Comparison of ENCODE assay signal across 8 mouse cellular contexts in genomic region chr13:110492296-110493001, GRCm38 (mm10).
DNase-seq lines count a peak whose midpoint lies in the region; ATAC-seq and TF ChIP-seq lines count a peak whose summit lies in the region.

No protein-coding gene starts in this region.

- WGBS in embryonic facial prominence, embryonic 10.5 days = 56% methylated on average over 9 of the region's 9 CpGs
- 22% methylated on average over 9 of the region's 9 CpGs for WGBS in hindbrain, postnatal 0 days

- TF ChIP-seq CTCF in layer of hippocampus, adult 2 months (conservative IDR thresholded peaks at IDR 0.05) = no peak
- TF ChIP-seq CTCF in hindbrain, postnatal 0 days (IDR thresholded peaks at IDR 0.05; ENCODE audit: low read depth) = no peak

- H3K4me2 ChIP-seq in hindbrain, postnatal 0 days (ENCODE audit: low read depth, low read length) = peak overlapping the region; percentile 44

- H3K4me3 ChIP-seq in layer of hippocampus, adult 2 months = peak overlapping the region; percentile 10; the same call in 1 of the 2 replicates
- no peak overlapping the region for H3K4me3 ChIP-seq in embryonic facial prominence, embryonic 10.5 days
- 0 out of 2 replicates have a peak overlapping the region, but pooled peaks have one; percentile 1 for H3K4me3 ChIP-seq in hindbrain, postnatal 0 days (ENCODE audit: low read length)

- DNase-seq in layer of hippocampus, adult 2 months (ENCODE audit: low spot score in 2 of 2) = no peak
- no peak for DNase-seq in layer of hippocampus, adult 11-12 months (ENCODE audit: low spot score)
- DNase-seq in embryonic facial prominence, embryonic 10.5 days (ENCODE audit: low spot score) = peak; percentile 62
- peak; percentile 84 for DNase-seq in hindbrain, postnatal 0 days (ENCODE audit: low spot score)
- peak; percentile 11 for DNase-seq in right cerebral cortex, postnatal 25 days
- DNase-seq in testis, postnatal 14 days (ENCODE audit: low spot score) = no peak
- no peak for DNase-seq in gastrocnemius, postnatal 4 days (ENCODE audit: low spot score in 2 of 2)

- peak; percentile 94 for ATAC-seq in hindbrain, postnatal 0 days
- ATAC-seq in erythroblast, adult 5-6 weeks (replicated peaks; ENCODE audit: low FRiP score, poor library complexity, severe bottlenecking) = no peak

- no peak overlapping the region for H3K9ac ChIP-seq in hindbrain, postnatal 0 days (replicated peaks; ENCODE audit: low read length)

- 0 out of 2 replicates have a peak overlapping the region, but pooled peaks have one; percentile 18 for H3K27ac ChIP-seq in layer of hippocampus, adult 2 months
- peak overlapping the region; percentile 40; the same call in 1 of the 2 replicates for H3K27ac ChIP-seq in embryonic facial prominence, embryonic 10.5 days (replicated peaks)
- H3K27ac ChIP-seq in hindbrain, postnatal 0 days = peak overlapping the region; percentile 36; the same call in 1 of the 2 replicates

- H3K27me3 ChIP-seq in embryonic facial prominence, embryonic 10.5 days (replicated peaks; ENCODE audit: low read depth, poor library complexity, severe bottlenecking) = no peaks in the 10 kb centered on the region
- H3K27me3 ChIP-seq in hindbrain, postnatal 0 days (ENCODE audit: insufficient read depth, low read length) = no peaks in the 10 kb centered on the region

- H3K9me3 ChIP-seq in embryonic facial prominence, embryonic 10.5 days = no peaks in the 10 kb centered on the region
- H3K9me3 ChIP-seq in hindbrain, postnatal 0 days (ENCODE audit: low read length) = no peaks in the 10 kb centered on the region

- H3K4me1 ChIP-seq in embryonic facial prominence, embryonic 10.5 days = peaks cover 9% of the 10 kb centered on the region
- 0 out of 2 replicates have a peak, but pooled peaks cover 2% of the 10 kb centered on the region for H3K4me1 ChIP-seq in hindbrain, postnatal 0 days (ENCODE audit: insufficient read depth, low read length)

- H3K36me3 ChIP-seq in embryonic facial prominence, embryonic 10.5 days (replicated peaks) = no peaks in the 10 kb centered on the region
- H3K36me3 ChIP-seq in hindbrain, postnatal 0 days (ENCODE audit: insufficient read depth, low read length) = no peaks in the 10 kb centered on the region

Comparison
In these comparisons a context has a peak if more than half of its experiments do, and no peak if none do; other contexts are left out.
1. DNase-seq: peak in embryonic facial prominence, embryonic 10.5 days (single experiment), hindbrain, postnatal 0 days (single experiment) and right cerebral cortex, postnatal 25 days (single experiment); none in layer of hippocampus, adult 2 months (0 of 2), layer of hippocampus, adult 11-12 months (single experiment), testis, postnatal 14 days (single experiment) and gastrocnemius, postnatal 4 days (0 of 2).
2. Peak in every context shown above with its lines, with median percentiles within 50 percentile points of each other: H3K27ac ChIP-seq.